Mouse (Mus musculus): ENCODE measurements at regions not wholly inside any gene's neighbourhood (a gene's known extent, or its start where the extent isn't known, plus 50 kb on each side); places are given as distances from the start of the nearest gene placed in this dataset.

GRCm38 (mm10) chr17:93484540-93484939 lies 285.7 kb downstream of the Adcyap1 start:
- no peak for TF ChIP-seq EP300 (IDR thresholded peaks at IDR 0.05)
- no peak for TF ChIP-seq CTCF (IDR thresholded peaks at IDR 0.05)
